Mouse (Mus musculus): Measurements from ENCODE around the gene Olfr1411.

DNA sequence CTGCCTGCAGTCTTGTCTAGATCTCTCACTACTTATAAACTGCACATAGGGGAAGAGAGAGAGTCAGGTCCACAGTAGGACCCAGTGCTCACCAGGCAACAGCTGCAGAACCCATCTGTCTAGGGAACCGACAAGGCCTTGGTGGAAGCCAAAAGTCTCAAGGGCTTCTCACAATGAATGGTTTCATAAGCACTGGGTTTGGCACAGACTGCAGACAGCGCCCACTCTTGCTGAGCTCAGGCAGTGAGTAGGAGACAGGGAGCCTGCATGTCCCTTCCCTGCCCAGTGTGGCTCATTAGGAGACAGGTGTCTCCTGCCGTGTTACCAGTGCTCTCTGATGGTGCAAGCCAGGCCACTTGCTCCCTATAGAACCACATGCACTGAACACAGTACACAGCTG lies 44.0 kb downstream of the Olfr1411 start:
- no peak for TF ChIP-seq ZNF384 (IDR thresholded peaks at IDR 0.05; ENCODE audit: low read depth, low read length)
- no peak for TF ChIP-seq ZC3H11A (IDR thresholded peaks at IDR 0.05; ENCODE audit: borderline replicate concordance, low read depth, low read length)
- no peak for TF ChIP-seq MAFK (IDR thresholded peaks at IDR 0.05; ENCODE audit: insufficient read depth, low read depth, low read length)
- no peak for TF ChIP-seq HCFC1 (IDR thresholded peaks at IDR 0.05; ENCODE audit: borderline replicate concordance, insufficient read depth, low read length)
- no peak for TF ChIP-seq CHD2 (IDR thresholded peaks at IDR 0.05; ENCODE audit: low read depth, low read length)

All from ES-E14 (cell line).